Comparison of ENCODE assay signal across 8 mouse cellular contexts in the genomic region with DNA sequence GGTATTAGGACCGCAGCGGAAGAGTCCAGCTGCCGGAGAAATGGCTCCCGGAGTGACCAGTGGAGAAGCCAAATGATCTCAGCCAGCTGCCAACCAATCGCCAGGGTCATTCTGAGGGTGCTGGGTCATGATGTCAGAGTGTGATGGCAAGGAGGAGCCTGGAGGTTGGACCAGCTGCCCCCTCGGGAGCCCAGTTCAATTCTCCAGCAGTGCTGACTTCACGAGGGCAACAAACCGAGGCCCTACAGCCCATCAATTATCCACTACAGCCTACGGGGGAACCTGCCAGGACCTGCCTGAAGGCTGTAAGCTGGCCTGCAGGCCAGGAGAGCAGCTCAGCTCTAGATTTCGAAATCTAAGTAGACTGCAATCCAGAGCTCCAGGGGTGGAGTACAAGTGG. TPM values are rescaled to one million over a fixed set of nuclear protein-coding genes. Genes with fewer than 3 reads are reported as not detected.
DNase-seq lines count a peak whose midpoint lies in the region; TF ChIP-seq lines count a peak whose summit lies in the region.

No protein-coding gene starts in this region.

- no peak for TF ChIP-seq POLR2A in kidney, adult 2 months (IDR thresholded peaks at IDR 0.05; ENCODE audit: low read depth, low read length)

- WGBS in kidney, adult 2 months = 27% methylated on average over 10 of the region's 10 CpGs

- H3K27me3 ChIP-seq in kidney, adult 2 months (replicated peaks; ENCODE audit: control insufficient read depth, insufficient read depth, low read length) = no peaks in the 10 kb centered on the region

- no peaks in the 10 kb centered on the region for H3K36me3 ChIP-seq in kidney, adult 2 months (ENCODE audit: control insufficient read depth, insufficient read depth, low read length)

- no peak overlapping the region for H3K27ac ChIP-seq in kidney, adult 2 months (ENCODE audit: insufficient read depth, low read depth, low read length)

- DNase-seq in lung, postnatal 10 days = peak; percentile 25
- no peak for DNase-seq in lung, postnatal 4 days
- peak; percentile 27 to 35 for DNase-seq in heart, adult 9 months (ENCODE audit: low spot score in 2 of 2)
- DNase-seq in kidney, adult 2 months = peak; percentile 84
- DNase-seq in lung, postnatal 36 days = peak; percentile 34
- DNase-seq in thymus, postnatal 14 days = no peak
- no peak for DNase-seq in cerebellum, postnatal 4 days (ENCODE audit: low spot score in 2 of 2)
- DNase-seq in spleen, postnatal 10 days (ENCODE audit: low spot score in 2 of 2) = no peak

- peaks cover 21% of the 10 kb centered on the region for H3K4me1 ChIP-seq in kidney, adult 2 months (ENCODE audit: control insufficient read depth, insufficient read depth, low read length)

- no peak for TF ChIP-seq CTCF in kidney, adult 2 months (conservative IDR thresholded peaks at IDR 0.05; ENCODE audit: insufficient read depth, insufficient read length, low read depth, low read length)

- H3K4me3 ChIP-seq in kidney, adult 2 months (ENCODE audit: insufficient read depth, low read depth, low read length) = no peak overlapping the region

RNA-seq across cellular contexts. Expression of a gene that starts 5.3 kb away (rescaled TPM):
- polyA plus RNA-seq in kidney, adult 2 months (2012; rRNA removed) = 49.1 and 53.0 TPM in 2 replicates

RNA-seq across cellular contexts. Expression of a gene that starts 34.2 kb away (rescaled TPM):
- polyA plus RNA-seq in kidney, adult 2 months (2012; rRNA removed) = 39.9 and 41.7 TPM in 2 replicates

RNA-seq across cellular contexts. Expression of a gene that starts 51.2 kb away (rescaled TPM):
- 18.9 and 19.6 TPM in 2 replicates for polyA plus RNA-seq in kidney, adult 2 months (2012; rRNA removed)

RNA-seq across cellular contexts. Expression of a gene that starts 51.3 kb away (rescaled TPM):
- polyA plus RNA-seq in kidney, adult 2 months (2012; rRNA removed) = 9.2 and 11.2 TPM in 2 replicates

Comparison
In these comparisons a context has a peak if more than half of its experiments do, and no peak if none do; other contexts are left out.
1. DNase-seq: peak in lung, postnatal 10 days (single experiment), heart, adult 9 months (2 of 2), kidney, adult 2 months (single experiment) and lung, postnatal 36 days (single experiment); none in lung, postnatal 4 days (0 of 2), thymus, postnatal 14 days (single experiment), cerebellum, postnatal 4 days (0 of 2) and spleen, postnatal 10 days (0 of 2).